Mouse (Mus musculus): ENCODE measurements around the gene Ajap1. TPM values are rescaled to one million over a fixed set of nuclear protein-coding genes. Genes with fewer than 3 reads are reported as not detected.

Gene Ajap1
- total and polyA plus RNA-seq, 3 experiments = not detected

GRCm38 (mm10) chr4:153501936-153502335 is 19.3 kb upstream of the Ajap1 start:
- H3K9ac ChIP-seq (ENCODE audit: insufficient read depth, low read depth) = no peak overlapping the region
- DNase-seq (ENCODE audit: extremely low read depth) = no peak
- no peaks in the 10 kb centered on the region for H3K27me3 ChIP-seq (replicated peaks)
- no peak overlapping the region for H3K4me3 ChIP-seq (replicated peaks in 1 of 3; ENCODE audit: low read depth in 2 of 3, low read length in 2 of 3, poor library complexity in 1 of 3)
- no peak overlapping the region for H3K4me2 ChIP-seq (ENCODE audit: insufficient read depth, low read depth, poor library complexity, severe bottlenecking)
- H3K27ac ChIP-seq (ENCODE audit: insufficient read depth, low read depth) = no peak overlapping the region
- in situ Hi-C loops (cut with MboI; ENCODE audit: low pct_ligation_motif_present, low pct_unique_long_range_greater_than_20kb, low sequenced_read_pairs) = no loop called here
- H3K4me1 ChIP-seq (ENCODE audit: control insufficient read depth in 1 of 2, insufficient read depth in 2 of 2) = no peaks in the 10 kb centered on the region
- H3K36me3 ChIP-seq (replicated peaks in 1 of 2; ENCODE audit: control insufficient read depth in 1 of 2, insufficient read depth in 1 of 2, low read length in 1 of 2) = no peaks in the 10 kb centered on the region
- H3K79me2 ChIP-seq (replicated peaks; ENCODE audit: control insufficient read depth, extremely low read depth, insufficient read depth, poor library complexity, severe bottlenecking) = no peaks in the 10 kb centered on the region
- H3K9me3 ChIP-seq (replicated peaks; ENCODE audit: low read length) = peaks cover 94% of the 10 kb centered on the region
- TF ChIP-seq JUN (IDR thresholded peaks at IDR 0.05; ENCODE audit: insufficient read depth, low read depth, low read length) (no peak), MEF2A (IDR thresholded peaks at IDR 0.05; ENCODE audit: borderline replicate concordance, low read depth, low read length) (no peak), POLR2AphosphoS2 (IDR thresholded peaks at IDR 0.05; ENCODE audit: low read depth, low read length) (no peak), ZNF384 (IDR thresholded peaks at IDR 0.05; ENCODE audit: low read depth, low read length) (no peak), RCOR1 (conservative IDR thresholded peaks at IDR 0.05; ENCODE audit: low read depth, low read length) (no peak), MAFK (IDR thresholded peaks at IDR 0.05; ENCODE audit: insufficient replicate concordance, low read length) (no peak), MXI1 (IDR thresholded peaks at IDR 0.05; ENCODE audit: low read depth, low read length) (no peak), TCF12 (IDR thresholded peaks at IDR 0.05; ENCODE audit: low read depth, low read length) (no peak), UBTF (IDR thresholded peaks at IDR 0.05; ENCODE audit: low read depth, low read length) (no peak), NRF1 (IDR thresholded peaks at IDR 0.05; ENCODE audit: low read depth, low read length) (no peak), KAT2A (IDR thresholded peaks at IDR 0.05; ENCODE audit: insufficient replicate concordance, low read length) (no peak), ZKSCAN1 (IDR thresholded peaks at IDR 0.05; ENCODE audit: borderline replicate concordance, low read depth, low read length) (no peak), USF2 (conservative IDR thresholded peaks at IDR 0.05; ENCODE audit: low read depth, low read length) (no peak), RAD21 (IDR thresholded peaks at IDR 0.05; ENCODE audit: low read depth, low read length) (no peak), POLR2A (IDR thresholded peaks at IDR 0.05; ENCODE audit: low read depth, low read length) (no peak), ELF1 (IDR thresholded peaks at IDR 0.05; ENCODE audit: low read depth, low read length) (no peak), USF1 (IDR thresholded peaks at IDR 0.05; ENCODE audit: low read depth, low read length) (no peak), CHD2 (IDR thresholded peaks at IDR 0.05; ENCODE audit: low read length) (no peak), CHD1 (IDR thresholded peaks at IDR 0.05; ENCODE audit: low read depth, low read length) (no peak), CTCF (conservative IDR thresholded peaks at IDR 0.05 in 1 of 2, IDR thresholded peaks at IDR 0.05 in 1 of 2; ENCODE audit: low read depth in 2 of 2, low read length in 2 of 2) (no peak)
- dilution Hi-C loops (cut with MboI; ENCODE audit: extremely low pct_ligation_motif_present, extremely low pct_unique_long_range_greater_than_20kb, low sequenced_read_pairs) = no loop called here

DNA sequence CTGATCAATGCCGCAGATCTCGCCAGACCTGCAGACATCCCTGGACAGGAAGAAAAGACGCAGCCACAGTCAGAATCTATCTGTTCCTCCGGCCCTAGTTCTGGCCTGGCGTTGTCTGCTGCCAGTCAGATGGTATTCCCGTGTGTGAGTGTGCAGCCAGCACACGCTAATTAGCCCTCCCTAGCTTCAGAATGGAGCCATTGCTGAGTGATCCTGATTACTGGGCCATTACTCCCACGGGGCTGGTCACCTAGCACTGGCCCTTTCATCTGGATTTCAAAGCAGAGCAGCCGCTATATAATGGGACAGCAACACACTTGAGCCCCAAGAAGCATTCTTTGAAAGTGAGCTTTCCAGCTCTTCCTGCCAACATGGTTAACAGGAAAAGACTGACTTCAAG is 9.8 kb upstream of the Ajap1 start:
- DNase-seq (ENCODE audit: extremely low read depth) = no peak
- Histone ChIP-seq H3K9ac (ENCODE audit: insufficient read depth, low read depth) (no peak overlapping the region), H3K27me3 (replicated peaks) (no peaks in the 10 kb centered on the region), H3K9me3 (replicated peaks; ENCODE audit: low read length) (peaks cover 94% of the 10 kb centered on the region), H3K4me2 (ENCODE audit: insufficient read depth, low read depth, poor library complexity, severe bottlenecking) (no peak overlapping the region), H3K79me2 (replicated peaks; ENCODE audit: control insufficient read depth, extremely low read depth, insufficient read depth, poor library complexity, severe bottlenecking) (no peaks in the 10 kb centered on the region), H3K27ac (ENCODE audit: insufficient read depth, low read depth) (no peak overlapping the region), H3K4me1 (ENCODE audit: control insufficient read depth in 1 of 2, insufficient read depth in 2 of 2) (no peaks in the 10 kb centered on the region), H3K36me3 (replicated peaks in 1 of 2; ENCODE audit: control insufficient read depth in 1 of 2, insufficient read depth in 1 of 2, low read length in 1 of 2) (no peaks in the 10 kb centered on the region), H3K4me3 (replicated peaks in 1 of 3; ENCODE audit: low read depth in 2 of 3, low read length in 2 of 3, poor library complexity in 1 of 3) (no peak overlapping the region)
- dilution Hi-C loops (cut with MboI; ENCODE audit: extremely low pct_ligation_motif_present, extremely low pct_unique_long_range_greater_than_20kb, low sequenced_read_pairs) = no loop called here
- in situ Hi-C loops (cut with MboI; ENCODE audit: low pct_ligation_motif_present, low pct_unique_long_range_greater_than_20kb, low sequenced_read_pairs) = no loop called here
- TF ChIP-seq BHLHE40 (IDR thresholded peaks at IDR 0.05; ENCODE audit: low read depth, low read length) (no peak), MAFK (IDR thresholded peaks at IDR 0.05; ENCODE audit: insufficient replicate concordance, low read length) (no peak), HCFC1 (IDR thresholded peaks at IDR 0.05; ENCODE audit: low read depth, low read length) (no peak), USF1 (IDR thresholded peaks at IDR 0.05; ENCODE audit: low read depth, low read length) (no peak), ELF1 (IDR thresholded peaks at IDR 0.05; ENCODE audit: low read depth, low read length) (no peak), NELFE (IDR thresholded peaks at IDR 0.05; ENCODE audit: low read depth, low read length) (no peak)
